Mouse (Mus musculus): ENCODE measurements around the gene Slc22a29.
A peak's percentile ranks its signal among the peaks of the same experiment; 100 is the strongest.
"Not testable (repeated sequence)": the region's sequence is repeated elsewhere in the genome, so short reads cannot be mapped to it uniquely, and the experiment has no call there.

Slc22a29 gene

DNA sequence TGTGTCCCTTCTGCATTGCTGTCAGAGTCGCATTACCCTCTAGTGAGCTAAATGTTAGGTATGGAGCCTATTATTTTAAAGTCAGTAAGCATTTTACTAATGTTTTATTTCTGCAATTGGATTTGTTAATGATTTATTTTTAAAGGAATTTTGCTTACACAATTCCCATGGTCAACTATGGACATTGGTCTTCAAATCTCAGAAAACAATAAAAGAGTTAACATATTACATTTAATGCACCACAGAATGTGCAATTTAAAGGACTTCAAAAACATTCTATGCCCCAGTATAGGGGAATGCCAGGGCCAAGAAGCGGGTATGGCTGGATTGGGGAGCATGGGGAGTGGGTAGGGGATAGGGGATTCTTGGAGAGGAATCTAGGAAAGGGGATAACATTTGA is at the start of gene Slc22a29:
Gene Slc22a29 (minus strand): TSS at position 101 of the 400 bp plus-strand sequence.
- DNase-seq: no peak

DNA sequence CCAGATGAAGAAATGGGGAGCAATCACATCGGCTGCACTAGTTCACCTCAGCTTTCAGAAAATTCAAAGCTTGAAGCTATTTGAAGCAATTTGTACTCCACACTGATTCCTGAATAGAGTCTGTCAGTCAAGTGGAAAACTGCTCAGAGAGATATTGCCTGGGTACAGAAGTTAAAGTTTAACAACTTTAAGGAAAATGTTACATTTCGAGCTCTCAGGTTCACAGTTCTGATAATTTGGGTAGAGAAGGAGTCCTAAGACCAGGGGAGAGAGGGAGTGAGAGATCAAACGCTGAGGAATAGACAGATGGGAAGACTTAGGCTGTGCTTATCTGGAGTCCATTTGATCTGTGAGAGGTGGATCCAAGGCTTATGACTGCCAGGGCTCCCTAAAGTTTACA is 46.6 kb upstream of the Slc22a29 start:
- no peak for DNase-seq

DNA sequence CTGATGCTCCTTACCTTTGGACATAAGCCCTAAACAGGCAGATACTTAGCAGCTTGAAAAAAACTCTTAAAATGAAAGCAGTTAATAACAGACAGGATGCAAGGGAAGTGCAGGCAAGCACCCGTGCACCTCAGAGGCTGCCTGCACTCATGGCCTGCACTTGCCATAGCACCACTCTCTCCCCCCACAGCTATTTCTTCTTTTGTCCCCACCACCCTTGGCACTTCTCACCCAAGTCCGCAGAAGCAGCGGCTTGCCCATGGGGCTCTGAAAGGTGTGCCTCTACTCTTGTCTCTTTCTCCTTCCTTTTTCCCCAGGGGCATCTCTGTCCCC is 34.0 kb upstream of the Slc22a29 start:
- no peak for DNase-seq

DNA sequence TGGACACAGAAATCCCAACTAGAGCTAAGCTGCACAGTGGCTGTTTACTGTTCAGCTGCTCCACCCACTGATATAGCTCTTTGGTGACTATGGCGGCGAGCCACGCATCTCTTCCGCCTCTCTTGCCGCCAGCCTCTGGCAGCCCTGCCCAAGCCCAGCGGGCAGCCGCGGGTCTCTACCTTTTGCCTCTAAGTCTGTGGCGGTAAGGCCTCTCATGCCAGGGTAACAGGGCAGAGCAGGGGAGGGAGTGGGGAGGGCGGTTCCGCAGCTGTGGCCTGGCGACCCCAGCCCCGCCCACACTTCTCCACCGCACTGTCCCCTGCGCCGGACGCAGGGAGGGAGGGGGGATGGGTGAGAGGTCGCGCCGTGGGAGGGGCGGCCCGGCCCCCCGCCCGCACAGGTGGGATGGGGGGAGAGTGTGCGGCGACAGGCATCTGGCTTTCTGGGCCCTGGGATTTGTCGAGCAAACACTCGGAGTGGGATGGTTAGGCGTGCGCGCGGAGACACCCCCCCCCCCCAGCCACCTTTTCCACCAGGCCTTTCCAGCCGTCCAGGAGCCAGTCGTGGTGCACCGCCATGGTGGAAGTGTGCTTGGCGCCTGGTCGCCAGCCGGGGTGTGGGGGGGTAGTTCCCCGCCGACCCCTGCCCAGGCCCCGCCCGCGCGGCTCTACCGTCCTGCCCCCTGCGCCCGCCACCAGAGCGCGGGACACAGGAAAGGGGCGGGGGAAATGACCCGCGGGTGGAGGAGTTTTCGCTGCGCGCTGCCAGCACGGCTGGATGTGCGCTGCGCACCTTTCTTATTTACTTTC is 33.4 kb upstream of the Slc22a29 start:
- DNase-seq: peak; percentile 11

DNA sequence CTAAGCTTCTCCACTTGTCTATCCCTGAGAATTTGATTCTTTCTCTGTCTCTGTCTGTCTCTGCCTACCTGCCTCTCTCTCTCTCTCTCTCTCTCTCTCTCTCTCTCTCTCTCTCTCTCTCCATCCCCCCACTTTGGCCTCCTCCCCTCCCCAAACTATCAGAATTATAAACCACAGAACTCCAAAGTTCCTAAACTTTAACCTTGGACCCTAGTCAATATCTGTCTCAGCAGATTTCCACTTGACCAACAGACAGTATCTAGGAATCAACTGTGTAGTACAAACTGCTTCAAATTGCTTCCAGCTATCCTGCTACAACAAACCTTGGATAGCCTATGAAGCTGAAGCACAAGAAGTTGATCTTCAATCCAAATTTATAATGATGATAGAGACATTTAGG is 10.2 kb upstream of the Slc22a29 start:
- DNase-seq: no peak

DNA sequence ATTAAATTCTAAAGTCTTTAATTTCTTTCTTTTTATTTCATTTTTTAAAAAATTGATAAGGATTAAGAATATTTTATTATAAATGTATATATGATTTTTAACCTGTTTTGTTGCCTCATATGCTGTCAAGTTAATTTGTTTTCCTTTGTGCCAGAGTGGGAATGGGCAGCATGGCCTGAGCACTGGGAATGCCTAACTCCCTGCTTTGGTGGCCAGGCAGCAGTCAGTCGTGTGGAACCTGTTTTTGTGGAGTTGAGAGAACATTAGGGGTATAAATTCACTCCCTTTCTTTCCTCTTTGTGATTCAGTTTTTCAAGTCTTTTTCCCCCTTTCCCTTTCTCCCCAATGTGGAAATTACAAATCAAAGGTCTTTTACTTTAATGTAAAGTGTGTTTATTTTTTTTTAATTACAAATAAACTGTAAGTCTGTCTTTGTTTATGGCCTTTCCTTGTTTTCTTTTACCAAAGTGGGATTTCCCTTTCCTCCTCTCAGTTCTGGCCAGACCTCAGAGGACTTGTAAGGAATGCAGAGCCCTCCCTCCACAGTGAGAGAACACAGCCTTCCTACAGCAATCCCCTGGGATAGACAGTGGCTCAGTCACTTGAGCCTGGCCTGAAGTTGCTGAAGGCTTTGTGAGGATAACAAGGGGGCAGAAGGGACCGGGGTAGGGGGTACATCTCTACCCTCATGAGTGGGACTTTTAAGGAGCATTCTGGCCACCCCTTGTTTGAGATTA is 69.7 kb downstream of the Slc22a29 start:
- no peak for DNase-seq

DNA sequence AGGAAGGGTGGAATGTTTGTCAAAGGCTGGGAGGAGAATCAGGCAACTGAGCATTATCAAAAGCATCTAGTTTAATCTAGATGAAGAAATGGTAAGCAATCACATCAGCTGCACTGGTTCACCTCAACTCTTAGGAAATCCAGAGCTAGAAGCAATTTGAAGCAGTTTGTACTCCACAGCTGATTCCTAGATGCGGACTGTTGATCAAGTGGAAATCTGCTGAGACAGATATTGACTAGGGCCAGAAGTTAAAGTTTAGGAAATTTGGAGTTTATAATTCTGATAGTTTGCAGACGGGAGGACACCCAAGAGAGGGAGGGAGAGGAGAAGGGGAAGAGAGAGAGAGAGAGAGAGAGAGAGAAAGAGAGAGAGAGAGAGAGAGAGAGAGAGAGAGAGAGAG is 76.0 kb downstream of the Slc22a29 start:
- not testable (repeated sequence) for DNase-seq

DNA sequence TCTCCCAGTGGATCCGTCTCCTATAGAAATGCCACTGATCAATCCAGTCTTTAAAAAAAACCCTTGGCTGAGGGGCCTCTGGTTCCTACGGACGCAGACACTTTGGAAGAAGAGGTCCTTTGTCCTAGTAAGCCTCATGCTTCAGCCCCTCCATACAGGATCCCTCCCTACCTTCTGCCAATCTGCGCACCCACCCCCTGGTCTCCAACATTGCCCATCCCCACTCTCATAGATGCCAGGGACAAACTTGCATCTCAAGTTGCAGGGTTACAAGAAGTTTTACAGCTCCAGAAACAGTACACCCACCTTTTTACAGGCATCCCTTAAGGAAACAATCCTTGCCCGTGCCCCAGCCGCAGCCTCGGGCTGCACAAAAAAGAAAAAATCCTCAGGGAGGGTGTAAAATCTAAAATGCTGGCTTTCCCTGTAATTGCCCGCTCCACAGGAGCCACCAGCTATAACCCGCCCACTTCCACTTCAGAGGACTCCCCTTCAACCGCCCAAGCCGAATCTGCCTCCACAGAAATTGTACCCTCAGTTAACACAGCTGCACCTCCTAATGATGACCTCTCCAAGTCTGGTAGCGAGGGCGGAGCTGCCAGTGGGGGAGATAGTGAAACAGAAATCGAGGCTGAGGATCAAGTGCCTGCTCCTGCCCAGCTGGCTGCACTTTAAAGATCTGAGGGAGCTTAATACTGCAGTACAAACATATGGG is 84.4 kb downstream of the Slc22a29 start:
- DNase-seq: not testable (repeated sequence)

DNA sequence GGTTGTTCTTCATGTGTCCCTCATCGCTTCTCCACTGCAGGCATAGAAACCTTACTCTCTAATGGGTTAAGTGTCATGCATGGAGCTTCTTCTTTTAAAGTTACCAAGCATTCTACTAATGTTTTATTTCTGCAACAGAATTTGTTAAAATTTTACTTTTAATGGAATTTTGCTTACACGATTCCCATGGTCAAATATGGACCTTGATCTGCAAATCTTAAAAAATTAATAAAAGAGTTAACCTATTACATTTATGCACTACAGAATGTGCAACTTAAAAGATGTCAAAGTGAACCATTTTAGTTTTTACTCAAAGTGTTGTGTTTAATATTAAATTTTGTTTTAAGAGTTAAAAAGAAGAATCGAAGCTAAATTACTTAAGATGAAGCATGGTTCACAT is 86.8 kb downstream of the Slc22a29 start, which contains the start of gene Slc22a28:
Gene Slc22a28 (minus strand): TSS at position 102 of the 400 bp plus-strand sequence.
- DNase-seq: not testable (repeated sequence)

Measured in right cerebral cortex, postnatal 25 days (tissue).